Mouse (Mus musculus) pancreas, adult 10 weeks (tissue): ENCODE data around the gene Gm21958. TPM values are rescaled to one million over a fixed set of nuclear protein-coding genes. Genes with fewer than 3 reads are reported as not detected.

ENCODE experiments used
- polyA plus RNA-seq: library from polyadenylated mRNA; stranded (reverse); fragments of 350-450 nt; fragmentation: Illumina TruSeq; extraction: RNeasy Lipid Tissue Mini Kit (QIAGEN cat#74804); gene quantifications from one replicate; pipeline ENCODE4 v1.2.3, GENCODE M21; 2015; ENCODE audit warnings: low read depth, low replicate concordance; ENCODE audit not compliant: insufficient read depth

Gm21958 gene
- polyA plus RNA-seq: not detected

GRCm38 (mm10) chr3:54714253-54714652 is at the start of gene Gm21958:
Gm21958 (minus strand) TSS chr3:54714353.

GRCm38 (mm10) chr3:54755145-54756041 is 41.2 kb upstream of the Gm21958 start, which contains the start of gene Smad9:
Smad9 (plus strand) TSS chr3:54755582.

GRCm38 (mm10) chr3:54735247-54736046 is 21.3 kb upstream of the Gm21958 start, which contains the start of the genes Exosc8 and Alg5:
Exosc8 (minus strand) TSS chr3:54735393.
Alg5 (plus strand) TSS chr3:54735539.

GRCm38 (mm10) chr3:54692202-54693055 is 21.7 kb downstream of the Gm21958 start, which contains the start of gene Supt20:
Supt20 (plus strand) TSS chr3:54692807.

Other genes starting within 250 kb of the Gm21958 start
- 15.9 TPM for gene Supt20, start 21.5 kb downstream of the Gm21958 start, polyA plus RNA-seq
- gene Exosc8, start 21.0 kb upstream of the Gm21958 start, polyA plus RNA-seq: 7.9 TPM
- gene Alg5, start 21.2 kb upstream of the Gm21958 start, polyA plus RNA-seq: 14.3 TPM
- 0.18 TPM for gene Smad9, start 41.2 kb upstream of the Gm21958 start, polyA plus RNA-seq
- 5.7 TPM for gene Rfxap, start 93.4 kb upstream of the Gm21958 start, polyA plus RNA-seq
- not detected for gene Sertm1, start 201.5 kb upstream of the Gm21958 start, polyA plus RNA-seq